Mouse (Mus musculus): ENCODE results near the gene Nkpd1. TPM values are rescaled to one million over a fixed set of nuclear protein-coding genes. Genes with fewer than 3 reads are reported as not detected.
A peak's percentile ranks its signal among the peaks of the same experiment; 100 is the strongest.

The Nkpd1 gene
- polyA plus RNA-seq, 1 experiment from 2014 or later = 0.20 TPM

- H3K4me3 ChIP-seq = no peak overlapping the region
- H3K27me3 ChIP-seq = no peaks in the 10 kb centered on the region
- 0 out of 2 replicates have a peak overlapping the region, but pooled peaks have one; percentile 20 for H3K27ac ChIP-seq
- no peak overlapping the region for H3K9ac ChIP-seq
- ATAC-seq (ENCODE audit: borderline replicate concordance, extremely low read depth, low FRiP score, low TSS enrichment) = no peak
- 95% methylated on average over 2 of the region's 2 CpGs for WGBS
- no peak overlapping the region for H3K4me2 ChIP-seq
- H3K9me3 ChIP-seq = no peaks in the 10 kb centered on the region
- H3K4me1 ChIP-seq = peaks cover 42% of the 10 kb centered on the region
- H3K36me3 ChIP-seq = peaks cover 23% of the 10 kb centered on the region
Measured at GRCm38 (mm10) chr7:19557086-19557485, 39.4 kb downstream of the Nkpd1 start.

- H3K4me1 ChIP-seq = peaks cover 46% of the 10 kb centered on the region
- peaks cover 21% of the 10 kb centered on the region for H3K36me3 ChIP-seq
- ATAC-seq (ENCODE audit: borderline replicate concordance, extremely low read depth, low FRiP score, low TSS enrichment) = no peak
- no peaks in the 10 kb centered on the region for H3K9me3 ChIP-seq
- no peak overlapping the region; the same call in 1 of the 2 replicates for H3K4me2 ChIP-seq
- 81% methylated on average over 6 of the region's 6 CpGs for WGBS
- H3K27me3 ChIP-seq = no peaks in the 10 kb centered on the region
- no peak overlapping the region for H3K9ac ChIP-seq
- peak overlapping the region; percentile 20; the same call in 1 of the 2 replicates for H3K27ac ChIP-seq
- H3K4me3 ChIP-seq = no peak overlapping the region
Measured at GRCm38 (mm10) chr7:19557982-19558900, 40.6 kb downstream of the Nkpd1 start.

GRCm38 (mm10) chr7:19558965-19559364, 41.3 kb downstream of the Nkpd1 start:
- H3K36me3 ChIP-seq = peaks cover 14% of the 10 kb centered on the region
- no peak overlapping the region for H3K9ac ChIP-seq
- no peak overlapping the region for H3K4me3 ChIP-seq
- no peaks in the 10 kb centered on the region for H3K27me3 ChIP-seq
- H3K4me1 ChIP-seq = peaks cover 49% of the 10 kb centered on the region
- no peak overlapping the region for H3K27ac ChIP-seq
- no peak for ATAC-seq (ENCODE audit: borderline replicate concordance, extremely low read depth, low FRiP score, low TSS enrichment)
- no peaks in the 10 kb centered on the region for H3K9me3 ChIP-seq
- 38% methylated on average over 2 of the region's 2 CpGs for WGBS
- peak overlapping the region; percentile 5; the same call in 1 of the 2 replicates for H3K4me2 ChIP-seq

- Histone ChIP-seq H3K4me1 (peaks cover 49% of the 10 kb centered on the region), H3K27ac (0 out of 2 replicates have a peak overlapping the region, but pooled peaks have one; percentile 91), H3K4me3 (peak overlapping the region; percentile 73), H3K36me3 (peaks cover 20% of the 10 kb centered on the region), H3K9me3 (no peaks in the 10 kb centered on the region; the same call in 1 of the 2 replicates), H3K9ac (peak overlapping the region; percentile 93), H3K27me3 (no peaks in the 10 kb centered on the region), H3K4me2 (peak overlapping the region; percentile 96)
- WGBS = 17% methylated on average over 11 of the region's 11 CpGs
- ATAC-seq (ENCODE audit: borderline replicate concordance, extremely low read depth, low FRiP score, low TSS enrichment) = no peak
Measured at GRCm38 (mm10) chr7:19560491-19561260, 43.0 kb downstream of the Nkpd1 start.

- H3K4me3 ChIP-seq = peak overlapping the region; percentile 73
- peak overlapping the region; percentile 91 for H3K27ac ChIP-seq
- peak overlapping the region; percentile 93 for H3K9ac ChIP-seq
- H3K9me3 ChIP-seq = no peaks in the 10 kb centered on the region; the same call in 1 of the 2 replicates
- under 1% methylated on average over 11 of the region's 11 CpGs for WGBS
- peaks cover 22% of the 10 kb centered on the region for H3K36me3 ChIP-seq
- H3K4me1 ChIP-seq = peaks cover 49% of the 10 kb centered on the region
- no peak for ATAC-seq (ENCODE audit: borderline replicate concordance, extremely low read depth, low FRiP score, low TSS enrichment)
- H3K27me3 ChIP-seq = no peaks in the 10 kb centered on the region
- H3K4me2 ChIP-seq = peak overlapping the region; percentile 96
Measured at GRCm38 (mm10) chr7:19561431-19561764, 43.8 kb downstream of the Nkpd1 start.

DNA sequence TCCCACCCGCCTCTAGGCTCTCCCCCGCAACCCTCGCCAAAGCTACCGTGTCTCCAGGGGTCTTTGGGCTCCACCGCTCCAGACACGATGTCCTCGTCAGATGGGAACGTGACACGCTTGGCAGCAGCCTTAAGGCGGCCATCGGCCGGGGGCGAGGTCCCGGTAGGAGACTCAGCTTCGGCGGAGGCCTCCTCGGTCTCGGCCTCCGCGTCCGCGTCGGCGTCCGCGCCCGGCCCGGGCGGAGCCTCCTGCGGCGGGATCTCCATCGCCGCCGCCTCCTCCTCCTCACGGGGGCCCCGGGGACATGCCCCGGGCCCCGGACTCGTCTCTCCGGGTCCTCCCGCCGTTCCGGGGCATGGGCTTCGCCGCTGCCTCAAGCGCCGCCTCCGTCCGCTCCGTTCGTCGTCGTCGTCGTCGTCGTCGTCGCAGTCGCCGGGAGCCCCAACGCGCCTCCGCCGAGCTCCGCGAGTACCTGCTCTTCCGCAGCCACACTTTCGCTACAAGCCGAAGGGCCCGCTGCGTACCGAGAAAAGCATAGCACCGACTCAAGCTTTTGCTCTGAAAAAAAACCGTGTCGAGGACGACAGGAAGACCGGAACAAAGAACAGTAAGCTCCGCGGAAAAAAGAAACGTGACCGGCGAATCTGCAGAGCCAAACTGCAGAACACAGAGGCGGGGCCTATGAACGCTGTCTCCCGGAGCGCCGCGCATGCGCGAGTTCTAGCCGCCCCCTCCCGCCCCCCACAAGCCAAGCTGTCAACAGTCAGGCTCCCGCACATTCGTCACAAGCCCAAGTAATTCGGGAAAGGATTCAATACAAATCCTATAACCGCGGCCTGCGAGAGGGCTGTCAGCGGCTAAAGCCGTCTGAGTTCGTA, 44.4 kb downstream of the Nkpd1 start:
- ATAC-seq (ENCODE audit: borderline replicate concordance, extremely low read depth, low FRiP score, low TSS enrichment) = peak; percentile 86
- under 1% methylated on average over 101 of the region's 102 CpGs for WGBS
- Histone ChIP-seq H3K27ac (peak overlapping the region; percentile 91), H3K4me2 (peak overlapping the region; percentile 96), H3K4me3 (peak overlapping the region; percentile 73), H3K9ac (peak overlapping the region; percentile 93), H3K4me1 (peaks cover 48% of the 10 kb centered on the region), H3K27me3 (no peaks in the 10 kb centered on the region), H3K36me3 (peaks cover 27% of the 10 kb centered on the region), H3K9me3 (no peaks in the 10 kb centered on the region; the same call in 1 of the 2 replicates)

DNA sequence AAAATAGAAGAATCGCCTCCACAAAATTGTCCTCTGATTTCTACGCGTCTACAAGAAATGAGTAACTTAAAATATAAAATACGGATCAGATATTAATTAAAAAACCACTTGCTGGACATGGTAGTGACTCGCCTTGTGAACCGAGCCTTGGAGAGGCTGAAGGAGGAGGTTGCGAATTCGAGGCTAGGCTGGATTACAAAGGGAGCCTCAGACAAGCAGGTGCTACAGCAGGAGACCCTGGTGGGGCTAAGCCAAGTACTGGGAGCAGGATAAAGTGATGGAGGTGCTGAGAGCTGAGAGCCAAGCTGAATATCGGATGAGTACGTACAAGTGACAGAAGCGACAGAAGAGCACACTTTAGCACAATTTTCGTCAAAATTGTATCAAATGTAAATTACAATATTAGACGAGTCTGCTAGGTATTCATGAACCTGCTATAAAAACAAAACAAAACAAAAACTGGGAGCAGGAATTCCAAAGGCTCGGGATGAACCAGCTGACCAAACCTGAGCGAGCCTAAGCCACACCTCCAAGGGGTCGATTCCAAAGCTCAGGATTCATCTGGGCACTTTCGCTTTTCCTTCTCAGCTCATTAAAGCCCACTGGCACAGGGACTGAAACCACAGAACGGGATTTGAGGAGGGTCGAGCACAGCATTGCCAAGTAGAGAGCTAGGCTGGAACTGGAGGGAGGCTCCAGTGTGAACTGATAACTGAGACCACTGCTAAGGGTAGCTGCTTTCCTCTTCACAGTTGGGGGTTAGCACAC, 45.2 kb downstream of the Nkpd1 start, which contains the start of gene Ppp1r37:
Gene Ppp1r37, minus strand, starts transcription at position 434 of the 768 bp plus-strand sequence.
- 4% methylated on average over 19 of the region's 19 CpGs for WGBS
- peak within 1 kb of the TSS; percentile 93 for H3K9ac ChIP-seq
- peak; percentile 24; the same call in 1 of the 2 replicates for ATAC-seq (ENCODE audit: borderline replicate concordance, extremely low read depth, low FRiP score, low TSS enrichment)

DNA sequence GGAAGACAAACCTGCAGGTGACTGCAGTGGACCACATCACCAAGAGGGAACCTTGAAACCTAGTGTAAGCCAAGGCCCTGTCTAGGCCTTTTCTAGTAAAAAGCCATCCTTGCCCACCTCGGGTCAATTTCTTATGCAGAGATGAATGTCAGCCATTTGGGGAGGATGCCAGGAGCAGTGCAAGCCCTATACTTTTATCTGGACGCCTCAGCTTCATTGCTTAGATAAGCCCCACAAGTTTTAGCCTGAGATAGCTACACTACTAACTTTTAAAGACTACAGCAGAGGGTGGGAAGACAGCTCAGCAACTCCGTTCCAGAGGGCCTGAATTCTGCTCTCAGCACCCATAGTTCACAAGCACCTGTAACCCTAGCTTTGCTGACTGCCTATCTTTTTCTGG, 46.2 kb downstream of the Nkpd1 start:
- Histone ChIP-seq H3K36me3 (peaks cover 33% of the 10 kb centered on the region), H3K4me1 (peaks cover 30% of the 10 kb centered on the region), H3K27me3 (no peaks in the 10 kb centered on the region), H3K4me2 (no peak overlapping the region), H3K9me3 (no peaks in the 10 kb centered on the region; the same call in 1 of the 2 replicates), H3K27ac (no peak overlapping the region), H3K9ac (0 out of 2 replicates have a peak overlapping the region, but pooled peaks have one; percentile 5), H3K4me3 (no peak overlapping the region)
- WGBS = 79% methylated on average over 3 of the region's 3 CpGs
- no peak for ATAC-seq (ENCODE audit: borderline replicate concordance, extremely low read depth, low FRiP score, low TSS enrichment)

More for the DNA sequence above, 45.2 kb downstream of the Nkpd1 start, which contains the start of gene Ppp1r37:
- H3K4me2 ChIP-seq = peak within 1 kb of the TSS; percentile 96
- H3K9me3 ChIP-seq = no peaks in the 10 kb centered on the region; the same call in 1 of the 2 replicates
- peak within 1 kb of the TSS; percentile 91 for H3K27ac ChIP-seq
- peaks cover 30% of the 10 kb centered on the region for H3K36me3 ChIP-seq
- H3K4me3 ChIP-seq = peak within 1 kb of the TSS; percentile 73
- H3K4me1 ChIP-seq = peaks cover 40% of the 10 kb centered on the region
- H3K27me3 ChIP-seq = no peaks in the 10 kb centered on the region

DNA sequence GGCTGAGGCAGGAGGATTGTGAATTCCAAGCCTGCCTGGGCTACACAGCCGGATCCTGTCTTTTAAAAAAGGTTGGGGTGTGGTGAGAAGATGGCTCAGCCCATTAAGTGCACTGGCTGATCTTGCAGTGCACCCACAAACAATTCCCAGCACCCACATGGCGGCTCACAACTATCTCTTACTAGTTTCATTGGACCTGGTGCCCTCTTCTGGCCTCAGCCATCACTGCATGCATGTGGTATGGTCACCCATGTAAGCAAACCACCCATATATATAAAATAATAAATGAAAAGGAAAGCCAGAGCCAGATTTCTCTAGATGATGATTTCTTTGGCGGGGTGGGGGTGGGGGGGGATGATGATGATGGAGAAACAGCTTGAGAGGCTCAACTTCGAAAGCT, 46.8 kb downstream of the Nkpd1 start:
- no peak for ATAC-seq (ENCODE audit: borderline replicate concordance, extremely low read depth, low FRiP score, low TSS enrichment)
- Histone ChIP-seq H3K4me1 (peaks cover 24% of the 10 kb centered on the region), H3K9ac (no peak overlapping the region), H3K36me3 (peaks cover 35% of the 10 kb centered on the region), H3K4me3 (no peak overlapping the region), H3K9me3 (no peaks in the 10 kb centered on the region; the same call in 1 of the 2 replicates), H3K4me2 (no peak overlapping the region), H3K27ac (no peak overlapping the region), H3K27me3 (no peaks in the 10 kb centered on the region)
- 94% methylated on average over 4 of the region's 4 CpGs for WGBS

GRCm38 (mm10) chr7:19565803-19566202, 48.2 kb downstream of the Nkpd1 start:
- no peak overlapping the region for H3K4me2 ChIP-seq
- no peak overlapping the region for H3K27ac ChIP-seq
- H3K9ac ChIP-seq = no peak overlapping the region
- H3K4me3 ChIP-seq = no peak overlapping the region
- H3K36me3 ChIP-seq = peaks cover 47% of the 10 kb centered on the region
- no peak for ATAC-seq (ENCODE audit: borderline replicate concordance, extremely low read depth, low FRiP score, low TSS enrichment)
- H3K27me3 ChIP-seq = no peaks in the 10 kb centered on the region
- H3K4me1 ChIP-seq = peaks cover 11% of the 10 kb centered on the region
- no peaks in the 10 kb centered on the region; the same call in 1 of the 2 replicates for H3K9me3 ChIP-seq
- 97% methylated on average over 2 of the region's 2 CpGs for WGBS

Data from lung, embryonic 15.5 days (tissue).